Mouse (Mus musculus) liver, adult 10 weeks (tissue): Measurements from ENCODE around the gene Ect2l. TPM values are rescaled to one million over a fixed set of nuclear protein-coding genes. Genes with fewer than 3 reads are reported as not detected.

Source experiments
- polyA plus RNA-seq: library from polyadenylated mRNA; stranded (reverse); fragments of 350-450 nt; fragmentation: Illumina TruSeq; extraction: RNeasy Lipid Tissue Mini Kit (QIAGEN cat#74804); gene quantifications from one replicate; pipeline ENCODE4 v1.2.3, GENCODE M21; 2014; ENCODE audit warnings: low read depth, low replicate concordance

The Ect2l gene
- not detected for polyA plus RNA-seq

GRCm38 (mm10) chr10:18210726-18211125, at the start of gene Ect2l:
TSS of gene Ect2l (minus strand) at chr10:18210890.

DNA sequence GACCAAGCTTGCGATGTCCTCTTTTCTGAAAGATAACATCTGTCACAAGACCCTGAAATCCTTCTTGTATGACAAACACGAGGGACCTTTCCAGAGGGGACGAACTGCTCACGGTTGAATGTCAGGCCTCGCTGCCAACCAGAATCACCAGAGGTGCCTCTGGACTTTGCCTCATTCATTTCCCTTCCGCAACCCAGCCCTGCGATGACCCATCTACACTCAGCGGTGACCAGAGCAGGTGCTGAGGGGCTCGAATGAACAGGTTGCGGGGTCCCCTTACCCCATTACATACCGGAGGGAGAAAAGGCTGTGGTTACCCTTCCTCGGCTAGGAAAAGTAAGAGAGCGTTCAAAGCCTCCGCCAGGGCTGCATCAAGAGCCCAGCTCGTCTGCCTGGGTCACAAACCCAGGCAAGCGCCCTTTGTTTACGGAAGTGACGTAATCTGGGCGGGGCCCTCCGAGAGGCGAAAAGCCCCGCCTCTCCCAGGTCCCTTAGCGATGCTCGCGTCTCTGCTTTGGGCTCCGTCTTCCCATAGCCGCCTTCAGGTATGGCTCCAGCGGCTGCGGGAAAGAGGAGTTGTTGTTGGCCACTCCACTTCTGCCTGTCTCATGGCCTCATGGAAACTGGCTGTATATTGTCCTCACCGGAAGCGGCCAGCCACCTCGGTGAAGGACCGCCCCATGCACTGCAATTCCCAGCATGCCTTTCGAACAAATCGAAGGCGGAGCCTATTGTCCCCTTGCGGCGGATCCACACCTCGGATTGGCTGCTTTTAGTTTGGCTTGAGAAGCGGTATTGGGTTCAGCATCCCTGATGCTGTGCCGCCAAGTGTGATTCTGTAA, 24.1 kb upstream of the Ect2l start, which contains the start of gene Ccdc28a:
Ccdc28a (minus strand) TSS at position 439 of the 842 bp plus-strand sequence.

Other genes starting within 250 kb of the Ect2l start
- 46.5 TPM for gene Abracl, start 187.6 kb downstream of the Ect2l start, polyA plus RNA-seq
- gene Reps1, start 155.0 kb downstream of the Ect2l start, polyA plus RNA-seq = 19.0 TPM
- 7.4 TPM for gene Ccdc28a, start 24.1 kb upstream of the Ect2l start, polyA plus RNA-seq
- gene Nhsl1, start 108.1 kb upstream of the Ect2l start, polyA plus RNA-seq = 2.4 TPM